Mouse (Mus musculus): Measurements from ENCODE around the gene Them7. TPM values are rescaled to one million over a fixed set of nuclear protein-coding genes. Genes with fewer than 3 reads are reported as not detected.
A peak's percentile ranks its signal among the peaks of the same experiment; 100 is the strongest.

Them7 gene
- polyA plus RNA-seq, 3 experiments from 2014 or later = not detected

DNA sequence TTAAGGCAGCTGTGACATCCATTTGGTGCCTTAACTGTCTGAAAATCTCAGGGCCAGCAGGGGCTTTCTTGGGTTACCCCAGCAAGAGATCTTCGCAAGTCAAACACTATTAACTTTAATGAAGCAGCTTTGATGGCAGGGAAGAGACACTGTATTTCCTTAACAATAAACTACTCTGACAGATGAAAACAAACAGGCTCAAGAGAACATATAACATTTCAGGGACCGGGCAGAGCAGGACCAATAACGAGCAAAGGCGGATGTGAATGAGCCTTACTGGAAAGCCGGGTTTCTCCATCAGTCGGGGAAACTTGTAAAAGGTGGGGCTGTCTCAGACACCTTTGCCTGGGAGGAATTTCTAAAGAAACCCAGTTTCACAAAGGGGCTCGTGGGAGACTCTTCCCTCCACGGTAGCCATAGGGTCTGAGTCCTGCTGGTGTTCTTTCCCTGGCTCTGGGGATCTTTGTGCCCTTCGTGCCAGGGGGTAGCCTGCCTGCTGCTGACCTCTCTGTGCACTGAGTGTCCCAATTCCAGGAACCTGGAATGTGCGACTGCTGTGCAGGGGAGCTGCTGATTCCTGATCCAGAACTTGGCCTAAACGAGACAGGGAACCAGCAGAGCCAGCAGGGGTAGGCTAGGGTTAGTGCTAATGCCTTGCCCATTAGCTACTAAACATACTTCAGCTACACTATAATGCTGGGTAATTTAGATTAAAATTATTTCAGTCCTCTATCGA, 11.4 kb downstream of the Them7 start:
- no peak for ATAC-seq

DNA sequence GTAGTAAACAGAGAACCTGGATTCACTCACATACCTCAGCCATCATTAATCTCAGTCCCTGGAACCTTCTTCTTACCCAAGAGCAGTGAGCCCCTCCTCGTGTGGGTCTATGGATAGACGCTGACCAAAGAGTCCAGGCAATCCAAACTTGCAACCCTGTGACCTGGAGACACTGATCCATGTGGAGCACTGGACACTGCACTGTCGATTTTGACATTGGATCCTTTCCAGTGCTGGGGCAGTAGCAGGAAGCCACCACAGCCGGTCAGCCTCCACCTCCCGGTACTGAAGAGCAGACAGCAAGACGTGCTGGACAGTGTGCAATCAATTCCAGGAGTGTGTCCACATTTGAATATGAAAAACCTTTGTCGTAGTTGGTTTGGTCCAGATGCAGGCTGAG, 13.3 kb downstream of the Them7 start:
- no peak for ATAC-seq

DNA sequence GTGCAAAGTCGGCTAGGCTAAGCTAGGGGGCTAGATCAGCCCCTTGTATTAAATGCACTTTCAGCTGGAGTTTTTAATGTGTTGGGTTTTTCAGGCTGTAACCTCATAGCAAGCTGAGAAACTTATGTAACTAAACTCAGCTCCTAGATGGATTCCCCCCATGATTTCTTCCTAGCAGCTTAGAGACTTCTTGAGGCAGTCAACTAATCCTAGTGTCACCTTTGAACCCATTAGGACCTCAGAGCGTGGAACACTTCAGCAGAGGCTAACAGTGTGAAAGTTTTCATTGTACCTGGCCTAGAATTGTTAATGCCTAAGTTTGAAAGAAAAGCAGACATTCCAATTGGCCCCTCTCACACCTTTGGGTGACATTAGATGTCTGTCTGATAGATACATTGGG, 13.7 kb downstream of the Them7 start:
- no peak for ATAC-seq

DNA sequence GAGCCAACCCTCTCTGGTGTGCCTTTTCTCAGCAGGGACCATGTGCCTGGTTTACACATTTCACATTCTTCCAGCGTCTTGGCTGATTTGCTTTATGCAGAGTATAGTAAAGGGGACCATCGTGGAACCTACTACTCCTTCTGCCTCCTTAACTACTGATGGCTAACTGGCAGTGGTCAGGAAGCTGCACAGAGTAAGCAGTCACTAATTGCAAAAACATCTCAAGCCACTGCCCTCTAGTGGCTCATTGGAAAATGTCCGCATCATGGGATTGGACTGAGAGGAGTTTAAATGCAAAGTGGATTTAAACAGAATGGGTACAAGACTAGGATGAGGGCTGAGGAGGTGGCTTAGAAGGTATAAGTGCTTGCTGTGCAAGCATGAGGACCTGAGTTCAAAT, 14.7 kb downstream of the Them7 start:
- ATAC-seq = no peak

DNA sequence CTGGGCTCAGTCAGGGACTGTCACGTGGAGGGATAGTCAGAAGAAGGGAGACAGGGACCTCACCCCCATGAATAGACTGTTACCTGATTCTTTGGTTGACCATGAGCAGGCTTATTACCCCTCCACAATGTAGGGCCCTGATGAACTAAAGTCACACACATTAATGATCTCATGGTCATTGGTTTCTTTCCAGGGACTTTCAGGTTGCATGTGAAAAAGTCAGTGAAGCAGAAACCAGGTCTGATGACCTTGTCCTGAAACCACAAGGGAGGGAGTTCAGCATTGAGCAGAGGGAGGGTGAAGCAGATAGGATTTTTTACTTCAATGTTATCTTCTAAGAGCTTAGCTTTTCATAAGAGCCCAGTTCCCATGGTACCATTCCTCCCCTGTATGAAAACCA, 16.5 kb downstream of the Them7 start:
- ATAC-seq = no peak

DNA sequence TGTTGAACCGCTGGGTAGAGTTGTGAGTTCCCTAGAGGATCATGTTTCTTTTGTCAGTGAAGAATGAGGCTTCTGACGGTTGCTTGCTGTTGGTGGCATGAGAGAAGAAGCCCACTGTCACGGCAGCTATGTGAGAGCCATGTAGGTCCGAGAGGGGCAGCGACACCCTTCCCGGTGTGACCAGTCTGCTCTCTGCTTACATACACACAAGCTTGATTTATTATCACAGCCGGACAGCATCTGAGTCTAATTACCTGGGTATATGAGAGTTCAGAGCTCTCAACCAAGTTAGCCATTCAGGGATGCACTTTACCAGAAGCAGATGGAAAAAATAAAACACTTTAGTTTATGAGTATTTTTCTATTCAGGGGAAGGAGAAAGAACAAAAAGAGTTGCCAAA, 18.8 kb downstream of the Them7 start:
- ATAC-seq = no peak

DNA sequence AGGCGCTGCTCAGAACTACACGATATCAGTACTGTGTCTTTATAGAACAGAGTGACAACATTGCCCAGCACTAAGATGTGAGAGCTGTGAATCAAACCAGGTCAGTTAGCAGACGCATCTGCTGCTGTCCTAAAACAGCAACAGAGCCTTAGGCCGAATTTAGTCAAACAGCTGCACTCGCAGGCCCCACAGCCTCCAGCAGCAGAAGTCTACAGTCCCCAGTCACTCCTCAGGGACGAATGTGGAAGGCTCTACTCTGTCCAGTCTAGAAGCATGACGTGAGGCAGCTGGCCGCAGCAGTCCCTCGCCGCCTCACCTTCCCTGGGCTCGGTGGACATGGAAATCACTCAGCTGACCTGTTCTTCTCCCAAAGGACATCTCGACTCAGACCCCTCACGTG, 20.6 kb downstream of the Them7 start:
- ATAC-seq = no peak

DNA sequence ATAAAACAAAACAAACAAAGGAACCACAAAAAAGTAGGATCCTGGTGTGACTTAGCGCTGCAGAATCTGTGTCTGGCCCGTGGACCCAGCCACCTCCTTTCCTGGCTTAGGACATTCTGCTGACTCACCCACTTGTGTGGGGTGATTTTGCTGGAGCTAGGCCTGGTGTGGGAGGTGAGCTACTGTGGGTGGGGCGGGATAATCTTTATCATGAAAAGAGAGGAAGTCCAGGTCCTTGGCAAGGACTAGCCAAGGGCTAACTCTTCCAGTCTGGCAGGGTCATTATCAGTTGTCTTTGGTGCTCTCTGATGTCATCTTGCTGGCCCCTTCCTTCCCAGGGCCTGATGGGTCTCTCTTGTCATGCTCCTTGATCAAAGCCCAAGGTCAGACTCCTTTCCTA, 27.9 kb downstream of the Them7 start:
- no peak for ATAC-seq

DNA sequence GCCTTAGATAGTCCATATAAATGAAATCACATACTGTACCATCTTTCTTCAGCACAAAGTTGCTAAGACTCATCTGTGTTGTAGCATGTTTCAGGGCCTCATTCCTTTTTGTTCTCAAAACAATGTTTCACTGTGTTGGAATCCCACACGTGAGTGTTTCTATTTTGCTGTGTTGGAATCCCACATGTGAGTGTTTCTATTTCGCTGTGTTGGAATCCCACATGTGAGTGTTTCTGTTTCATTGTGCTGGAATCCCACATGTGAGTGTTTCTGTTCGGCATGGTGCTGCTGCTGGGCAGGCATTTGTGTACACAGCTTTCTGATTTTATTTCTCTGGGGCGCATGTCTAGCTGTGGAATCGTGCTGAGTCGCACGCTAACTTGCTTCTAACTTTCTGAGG, 28.7 kb downstream of the Them7 start:
- ATAC-seq = peak; percentile 32

DNA sequence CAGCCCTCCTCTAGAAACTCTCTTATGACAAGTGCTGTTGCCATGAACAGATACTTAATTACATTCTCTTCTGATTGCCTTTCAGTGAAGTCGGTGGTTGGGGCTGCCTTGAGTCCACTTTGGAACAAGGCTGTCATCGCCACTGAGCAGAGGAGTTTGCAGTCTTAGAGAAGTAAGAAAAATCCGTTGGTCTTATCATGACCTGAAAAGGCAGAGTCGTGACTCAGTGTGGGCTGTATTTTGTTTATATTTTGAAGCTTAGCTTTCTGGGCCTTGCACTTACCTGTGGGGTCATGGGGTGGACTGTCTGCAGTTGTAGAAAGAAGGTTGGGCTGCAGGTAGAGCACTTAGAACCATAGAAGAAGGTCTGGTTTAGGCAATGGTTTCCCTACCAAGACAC, 31.3 kb downstream of the Them7 start:
- no peak for ATAC-seq

DNA sequence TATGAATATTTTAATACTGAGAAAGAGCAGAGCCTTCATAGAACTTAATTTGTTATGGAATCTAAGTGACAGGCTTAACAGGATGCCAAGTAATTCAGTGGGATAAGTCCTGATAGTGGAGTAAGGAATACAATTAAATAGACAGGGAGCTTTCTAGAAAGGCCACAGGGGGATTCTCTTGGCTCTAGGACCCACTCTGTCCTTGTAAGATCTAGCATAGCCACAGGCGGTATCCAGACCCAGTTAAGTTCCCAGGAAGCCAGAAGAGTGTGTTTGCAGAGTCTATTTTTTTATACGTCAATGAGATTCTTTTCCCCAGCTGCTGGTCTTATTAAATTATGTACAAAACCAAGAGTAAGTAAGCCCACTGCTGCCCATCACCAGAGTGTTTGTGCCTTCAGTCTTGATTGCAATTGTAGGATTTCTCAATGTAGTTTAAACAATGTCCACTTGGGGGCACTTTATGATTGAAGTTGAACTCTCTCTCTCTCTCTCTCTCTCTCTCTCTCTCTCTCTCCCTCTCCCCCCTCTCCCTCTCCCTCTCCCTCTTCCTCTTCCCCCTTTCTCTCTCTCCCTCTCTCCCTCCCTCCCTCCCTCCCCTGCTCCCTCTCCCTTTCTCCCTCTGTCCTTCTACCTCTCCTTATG, 32.4 kb downstream of the Them7 start:
- ATAC-seq = no peak

DNA sequence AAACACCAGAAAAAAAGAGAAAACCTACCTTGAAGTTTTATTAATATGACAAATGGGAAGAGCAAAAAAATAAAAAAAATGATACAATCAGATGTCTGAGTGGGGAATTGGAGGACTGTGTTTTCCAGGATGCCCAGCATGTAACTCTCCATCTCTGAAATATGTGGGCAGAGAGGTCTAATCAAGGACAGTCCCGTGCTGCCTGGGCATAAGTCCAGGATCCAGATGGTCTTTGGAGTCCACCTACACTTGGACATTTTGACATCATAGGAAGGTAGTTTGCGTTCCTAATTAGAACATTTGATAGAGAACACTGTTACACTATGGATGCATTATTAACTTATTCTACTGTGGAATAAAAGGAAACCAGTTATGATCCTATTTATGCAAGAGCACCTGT, 33.3 kb downstream of the Them7 start:
- no peak for ATAC-seq

DNA sequence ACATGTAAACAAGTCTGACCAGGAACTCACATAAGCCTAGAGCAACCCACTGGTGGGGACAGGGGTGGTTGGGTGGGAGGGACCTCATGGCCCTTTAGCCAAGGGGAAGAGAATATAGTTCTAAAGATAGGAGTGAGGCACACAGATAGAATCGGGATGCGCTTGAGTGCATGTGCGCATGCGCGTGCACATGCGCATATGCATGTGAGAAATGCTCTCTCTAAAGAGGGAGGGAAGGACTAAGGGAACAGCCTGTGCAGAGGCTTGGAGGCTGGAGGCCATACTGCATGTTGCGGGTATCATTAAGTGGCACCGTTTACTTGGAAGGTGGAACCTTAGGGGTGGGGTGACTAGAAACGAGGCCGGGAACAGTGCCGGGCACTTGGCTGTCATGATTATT, 37.2 kb downstream of the Them7 start:
- no peak for ATAC-seq

DNA sequence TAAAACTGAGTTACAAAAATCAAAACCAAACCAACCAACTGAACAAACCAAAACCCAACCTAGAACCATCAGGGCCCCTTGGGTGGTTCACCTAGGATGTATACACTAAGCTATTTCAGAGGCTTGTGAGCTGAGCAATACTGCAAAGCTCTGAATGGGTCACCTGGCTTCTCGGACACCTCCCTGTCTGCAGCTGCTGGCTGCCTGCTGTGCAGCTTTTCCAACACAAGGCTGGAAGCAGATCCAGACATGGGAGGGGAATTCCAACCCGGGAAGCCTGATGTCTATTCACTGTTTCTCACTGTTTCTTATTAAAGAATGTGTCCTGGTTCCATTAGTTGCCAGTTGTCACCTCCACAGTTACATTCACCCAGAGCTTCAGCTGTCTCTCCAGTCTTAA, 39.1 kb downstream of the Them7 start:
- no peak for ATAC-seq

DNA sequence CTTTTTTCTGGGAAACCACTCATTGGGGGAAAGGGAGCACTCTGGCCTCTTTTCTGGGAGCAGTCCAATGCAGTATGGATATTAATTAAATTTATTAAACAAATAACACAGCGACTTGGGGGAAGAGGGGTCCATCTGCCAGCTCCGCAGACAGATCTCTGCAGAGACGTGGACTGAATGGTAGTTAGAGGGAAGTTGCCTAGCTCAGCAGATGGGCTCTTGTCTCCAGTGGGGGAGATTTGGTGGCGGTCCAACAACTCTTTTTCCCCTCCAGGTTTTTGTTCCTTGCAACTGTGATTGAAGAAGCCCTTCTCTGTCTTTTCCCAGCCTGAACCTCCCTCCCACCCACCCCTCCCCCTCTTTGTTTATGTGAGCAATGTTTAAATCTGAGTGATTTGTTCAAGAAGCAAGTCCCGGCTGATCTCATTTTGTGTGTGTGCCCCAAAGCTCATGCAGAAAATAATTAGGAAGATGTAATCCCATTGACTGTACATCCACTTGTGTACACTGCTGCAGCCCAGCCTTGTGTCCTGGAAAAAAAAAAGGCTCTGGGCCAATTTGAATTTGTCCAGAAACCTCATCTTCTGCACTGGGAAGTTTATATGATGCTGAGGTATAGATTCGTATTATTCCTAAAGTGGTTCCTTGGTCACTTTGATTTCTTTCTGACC, 58.4 kb downstream of the Them7 start:
- ATAC-seq = no peak

DNA sequence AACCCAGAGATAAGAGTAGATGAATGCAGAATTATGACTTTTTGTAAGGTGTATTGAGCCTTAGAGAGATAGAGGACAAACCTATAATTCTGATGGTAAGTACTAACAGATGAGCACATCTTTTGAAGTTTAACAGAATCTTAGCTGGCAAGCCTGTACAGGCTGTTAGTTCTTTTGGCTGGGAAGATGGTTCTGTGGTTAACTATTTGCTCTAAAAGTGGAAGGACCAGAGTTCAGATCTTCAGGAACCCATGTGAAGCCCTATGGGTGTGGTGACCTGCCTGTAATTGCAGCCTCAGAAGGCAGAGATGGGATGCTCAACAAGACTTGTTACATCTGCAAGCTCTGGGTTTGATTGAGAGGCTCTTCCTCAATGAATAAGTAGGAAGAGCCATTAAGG, 59.7 kb downstream of the Them7 start:
- ATAC-seq = no peak

DNA sequence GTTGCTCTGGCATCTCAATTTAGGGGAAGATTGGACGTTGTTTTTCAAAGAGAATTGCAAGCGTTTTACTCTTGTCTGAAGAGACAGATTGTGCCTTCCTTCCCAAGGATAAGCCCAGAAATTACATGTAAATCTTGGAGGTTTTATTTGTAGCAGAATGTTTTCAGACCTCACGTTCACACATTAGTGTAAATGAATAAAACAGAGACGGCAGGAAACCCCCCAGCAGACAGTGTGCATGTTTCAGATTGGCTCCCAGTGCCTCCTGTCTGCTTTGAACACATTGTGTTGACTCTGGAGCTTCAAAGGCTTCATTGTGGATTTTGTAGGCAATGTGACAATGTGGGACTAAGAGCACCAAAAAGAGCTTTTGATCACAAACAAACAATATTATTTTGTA, 60.7 kb downstream of the Them7 start:
- no peak for ATAC-seq

DNA sequence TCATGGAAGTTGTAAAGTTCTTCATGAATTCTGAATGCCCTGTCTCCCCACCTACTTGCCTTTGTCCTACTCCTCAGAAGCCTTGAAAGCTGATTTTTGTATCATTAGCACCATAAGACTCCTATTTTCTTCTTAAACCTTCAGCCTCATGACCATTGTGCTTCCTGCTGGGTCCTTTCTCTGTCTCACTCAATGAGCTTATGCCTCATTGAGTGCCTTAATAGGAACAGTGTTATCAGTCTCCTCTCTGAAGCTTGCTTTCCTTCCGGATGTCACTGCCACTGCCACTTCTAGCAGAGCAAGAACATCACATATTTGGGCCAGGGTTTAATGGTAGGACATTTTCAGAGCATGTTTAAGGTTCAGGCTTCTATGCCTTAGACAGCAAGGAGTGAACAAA, 71.7 kb downstream of the Them7 start:
- no peak for ATAC-seq

DNA sequence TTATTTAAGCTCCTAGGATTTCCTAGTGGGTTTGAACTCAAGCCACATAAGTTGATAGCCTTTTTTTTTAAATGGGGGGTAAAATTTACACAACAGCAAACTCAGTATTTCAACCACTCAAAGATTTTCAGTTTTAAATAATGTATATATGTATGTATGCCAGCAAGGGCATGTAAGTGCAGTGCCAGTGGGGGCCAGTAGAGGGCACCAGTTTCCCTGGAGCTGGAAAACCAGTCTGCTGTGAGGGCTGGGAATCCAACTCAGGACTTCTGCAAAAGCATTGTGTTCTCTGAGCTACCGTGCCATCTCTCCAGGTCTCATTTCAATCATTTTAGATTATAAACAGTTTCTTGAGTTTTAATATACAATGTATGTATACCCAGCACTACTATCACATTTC, 74.8 kb downstream of the Them7 start:
- ATAC-seq = no peak

DNA sequence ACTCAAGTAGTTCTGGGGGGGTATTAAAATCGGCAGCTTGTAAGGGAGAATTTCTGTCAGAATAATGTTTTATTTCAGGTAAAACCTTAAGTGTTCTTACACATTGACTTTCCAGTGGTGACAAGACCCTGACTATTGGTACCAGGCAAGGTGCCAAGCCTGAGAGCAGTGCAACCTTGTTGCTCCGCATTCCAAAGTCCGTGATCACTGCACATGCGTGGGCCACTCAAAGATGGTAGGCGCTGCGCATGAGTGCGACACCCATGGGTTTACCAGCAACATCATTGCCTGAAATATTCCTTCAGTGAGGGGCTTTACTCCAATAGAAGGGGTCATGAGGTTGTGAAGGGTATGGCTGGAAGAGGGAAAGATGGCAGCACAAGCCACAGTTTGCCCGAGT, 77.0 kb downstream of the Them7 start:
- no peak for ATAC-seq

DNA sequence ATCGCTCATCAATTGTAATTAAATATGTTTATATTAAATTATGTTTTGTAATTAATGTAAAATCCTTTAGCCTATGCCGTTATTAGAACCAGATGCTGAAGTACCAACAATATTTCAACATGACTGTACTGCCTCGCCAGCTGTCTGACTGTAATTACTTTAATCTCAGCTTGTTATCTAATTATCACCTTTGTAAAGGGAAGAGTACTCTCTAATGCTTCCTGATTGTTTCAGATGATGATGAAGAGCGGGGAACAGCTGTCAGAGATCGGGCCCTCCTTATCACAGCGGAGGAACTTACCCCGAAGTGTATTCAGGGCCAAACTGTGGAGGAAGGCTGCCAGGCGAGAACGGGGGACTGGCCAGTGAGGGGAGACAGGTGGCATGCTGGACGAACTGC, 77.4 kb downstream of the Them7 start:
- ATAC-seq = no peak

DNA sequence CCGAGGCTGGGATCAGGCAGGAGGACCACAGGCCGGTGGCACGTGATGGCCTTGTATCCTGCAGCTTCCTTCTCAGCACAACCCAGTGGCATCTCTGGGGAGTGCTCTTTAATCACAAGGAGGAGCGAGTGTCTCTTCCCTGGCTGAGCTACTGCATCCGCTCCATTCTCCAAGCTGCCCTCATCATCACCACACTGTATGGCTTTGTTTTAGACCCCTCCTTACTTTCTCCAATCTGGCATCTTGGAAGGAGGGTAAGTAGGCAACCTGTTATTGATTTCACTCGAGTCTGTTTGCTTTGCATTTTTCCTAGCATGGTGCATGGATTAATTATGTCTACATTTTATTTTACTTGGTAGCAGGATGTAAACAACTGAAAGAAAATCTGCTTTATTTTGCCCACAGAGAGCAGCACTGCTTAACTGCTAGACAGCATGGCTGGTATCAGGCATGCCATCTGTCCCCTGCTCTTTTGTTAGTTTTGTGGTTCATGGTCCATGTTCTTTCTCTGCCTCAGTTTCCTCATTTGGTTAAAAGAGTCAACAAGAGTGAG, 79.9 kb downstream of the Them7 start:
- ATAC-seq = no peak

DNA sequence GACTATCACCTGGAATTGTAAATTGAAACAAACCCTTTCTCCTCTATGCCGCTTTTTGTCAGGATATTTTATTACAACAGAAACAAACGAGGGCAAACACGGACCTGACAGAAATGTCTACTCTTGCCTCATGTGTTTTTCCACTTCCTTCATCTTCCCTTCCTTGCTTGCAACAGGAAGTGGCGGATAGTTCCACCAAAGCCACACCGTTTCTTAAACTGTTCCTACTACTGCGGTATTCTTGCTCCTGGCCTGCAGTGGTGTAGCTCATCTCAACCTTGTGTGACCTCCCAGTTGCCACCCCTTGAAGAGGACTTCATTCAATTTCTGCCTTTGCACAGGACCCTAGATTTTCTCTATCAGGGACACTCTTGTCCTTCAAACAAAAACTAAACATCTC, 81.8 kb downstream of the Them7 start:
- ATAC-seq = no peak

DNA sequence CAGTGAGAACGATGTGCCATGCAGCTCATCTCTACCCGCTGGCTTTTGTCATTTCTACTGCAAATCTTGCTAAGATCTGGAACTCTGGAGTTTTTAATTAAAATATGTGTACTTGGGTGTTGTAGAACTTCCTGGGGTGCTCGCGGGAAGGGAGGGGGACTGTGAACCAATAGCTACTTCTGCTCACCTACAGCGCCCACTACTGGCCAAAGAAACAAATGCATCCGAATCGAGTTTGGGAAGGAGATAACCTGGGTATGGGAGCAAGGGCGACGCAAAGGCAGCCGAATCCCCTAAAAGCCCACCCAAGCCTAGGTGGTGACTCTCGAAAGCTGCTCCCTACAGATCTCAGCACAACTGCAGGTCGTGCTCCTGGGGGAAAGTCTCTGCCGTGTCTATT, 87.3 kb downstream of the Them7 start:
- no peak for ATAC-seq

Data from inflammation-experienced regulatory T-cells, adult 6 months (primary cell).